Mouse (Mus musculus) erythroid progenitor cell, adult 5-6 weeks (primary cell): Measurements from ENCODE around the gene Rpusd3. TPM values are rescaled to one million over a fixed set of nuclear protein-coding genes. Genes with fewer than 3 reads are reported as not detected.

Experiments
- ATAC-seq: replicated peaks from 2 replicates; pipeline ENCODE4 v1.8.0; 2016; ENCODE audit warnings: moderate number of reproducible peaks, mild to moderate bottlenecking, moderate TSS enrichment, inconsistent platforms; ENCODE audit not compliant: poor library complexity, low FRiP score, severe bottlenecking
- total RNA-seq, 2 experiments: library from RNA; stranded (forward) in 1 of 2; stranded (reverse) in 1 of 2; fragments of 150-400 nt in 1 of 2; fragments of 186-747, 209-891 nt in 1 of 2; gene quantifications; 2 replicates each; pipeline versions ENCODE4 v1.2.3 to v1.2.4; 2015 to 2017; ENCODE audit warnings: low replicate concordance in 2 of 2

Gene Rpusd3
- total RNA-seq, 2 experiments from 2014 or later, result 2.1 TPM; not detected in 1

DNA sequence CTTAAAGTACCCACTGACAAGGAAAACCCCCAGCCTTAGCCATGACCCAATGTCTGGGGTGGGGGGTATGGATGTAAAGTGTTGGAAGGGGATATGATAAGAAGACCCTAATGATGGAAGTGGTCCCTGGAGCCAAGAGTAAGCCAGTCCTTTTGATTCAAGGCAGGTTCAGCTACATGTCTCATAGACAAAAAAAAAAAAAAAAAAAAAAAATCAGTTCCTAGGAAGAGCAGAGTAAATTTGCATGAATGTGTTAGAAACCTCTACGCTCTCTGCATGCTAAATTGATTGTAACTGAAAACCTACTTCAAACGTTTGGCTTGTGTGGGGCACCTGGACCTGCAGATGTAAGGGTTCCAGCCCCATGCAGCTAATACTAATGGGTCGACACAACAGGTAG, 12.7 kb upstream of the Rpusd3 start:
- no peak for ATAC-seq

DNA sequence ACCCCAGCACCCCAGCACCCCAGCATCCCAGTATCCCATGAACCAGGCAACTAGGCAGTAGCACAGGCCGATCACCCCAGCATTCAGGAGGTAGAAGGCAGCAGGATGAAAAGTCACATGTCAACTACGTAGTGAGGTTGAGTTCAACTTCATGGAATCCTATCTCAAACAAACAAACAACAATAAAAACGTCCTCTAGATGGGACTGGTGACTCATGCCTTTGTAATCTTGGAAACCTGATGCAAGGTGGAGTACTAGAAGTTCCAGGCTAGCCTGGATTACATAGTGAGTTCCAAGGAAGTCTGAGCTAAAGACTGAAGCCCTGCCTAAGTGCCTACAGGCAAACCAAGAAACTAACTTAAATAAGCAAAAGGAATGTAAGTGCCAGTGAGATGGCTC, 11.7 kb upstream of the Rpusd3 start:
- no peak for ATAC-seq

DNA sequence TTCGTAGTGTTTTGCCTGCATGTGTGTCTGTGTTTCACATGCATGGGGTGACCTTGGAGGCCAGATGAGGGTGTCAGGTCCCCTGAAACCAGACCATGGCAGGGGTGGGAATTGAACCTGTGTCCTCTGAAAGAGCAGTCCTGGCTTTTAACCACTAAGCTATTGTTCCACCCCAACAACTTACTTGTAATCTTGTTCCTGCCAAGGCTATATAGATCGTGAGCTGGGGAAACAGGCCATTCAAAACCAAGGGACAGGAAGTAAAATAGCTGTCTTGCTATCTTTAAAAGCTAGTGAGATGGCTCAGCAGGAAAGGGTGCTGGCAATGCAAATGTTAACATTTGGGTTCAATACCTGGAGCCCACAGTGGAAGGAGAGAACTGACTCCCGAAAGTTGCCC, 10.8 kb upstream of the Rpusd3 start:
- no peak for ATAC-seq

DNA sequence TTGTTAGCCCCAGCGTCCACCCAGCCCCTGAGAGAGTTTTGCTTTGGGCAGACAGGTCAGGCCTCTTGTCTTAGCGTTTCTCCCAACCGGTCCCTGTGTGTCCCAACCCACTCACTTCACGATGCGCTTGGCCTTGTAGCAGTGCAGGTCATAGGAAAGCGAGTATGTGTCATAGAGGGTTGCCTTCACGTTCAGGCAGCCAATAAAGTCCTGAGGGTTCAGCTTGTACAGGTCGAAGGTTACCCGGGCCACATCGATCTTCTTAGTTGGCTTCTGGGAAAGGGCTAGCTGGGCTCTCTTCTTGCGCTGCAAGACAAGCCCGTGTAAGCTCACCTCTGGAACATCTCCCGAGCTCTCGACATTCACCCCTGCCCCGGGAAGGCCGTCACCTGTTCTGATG, 8.9 kb upstream of the Rpusd3 start:
- ATAC-seq, result no peak

DNA sequence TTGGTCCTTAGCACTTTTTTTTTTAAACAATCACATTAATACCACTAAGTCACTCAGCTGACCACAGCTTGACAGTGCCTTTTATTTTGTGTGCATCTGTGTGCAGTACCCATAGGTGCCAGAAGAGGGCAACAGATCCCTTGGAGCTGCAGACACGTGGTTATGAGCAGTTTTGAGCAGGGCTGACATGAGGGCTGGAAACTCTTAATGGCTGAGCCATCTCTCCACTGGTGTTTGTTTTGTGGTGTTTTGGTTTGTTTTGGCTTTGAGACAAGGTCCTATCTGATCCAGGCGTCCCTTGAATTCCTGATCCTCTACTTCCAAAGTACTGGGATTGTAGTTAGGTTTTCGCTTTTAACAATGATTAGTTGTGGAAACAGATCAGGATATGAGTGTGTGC, 8.3 kb upstream of the Rpusd3 start:
- ATAC-seq, result peak; percentile 57; the same call in 1 of the 2 replicates

DNA sequence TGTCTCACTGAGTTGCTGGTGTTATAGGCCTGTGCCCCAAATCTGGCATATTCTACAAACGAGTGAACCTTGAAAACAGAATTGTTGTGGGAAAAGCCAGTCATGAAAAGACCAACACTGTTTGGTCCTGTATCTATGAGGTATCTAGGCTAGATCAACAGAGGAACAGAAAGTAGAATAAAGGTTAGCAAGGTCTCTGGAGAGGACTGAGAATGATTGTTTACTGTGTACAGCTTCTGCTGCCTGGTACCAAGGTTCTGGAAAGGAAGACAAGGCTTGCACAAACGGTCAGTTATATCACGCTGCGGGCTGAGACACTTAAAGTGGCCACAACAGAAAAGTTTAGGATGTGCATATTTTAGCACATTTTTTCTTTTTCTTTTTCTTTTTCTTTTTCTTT, 7.6 kb upstream of the Rpusd3 start:
- ATAC-seq, result no peak

DNA sequence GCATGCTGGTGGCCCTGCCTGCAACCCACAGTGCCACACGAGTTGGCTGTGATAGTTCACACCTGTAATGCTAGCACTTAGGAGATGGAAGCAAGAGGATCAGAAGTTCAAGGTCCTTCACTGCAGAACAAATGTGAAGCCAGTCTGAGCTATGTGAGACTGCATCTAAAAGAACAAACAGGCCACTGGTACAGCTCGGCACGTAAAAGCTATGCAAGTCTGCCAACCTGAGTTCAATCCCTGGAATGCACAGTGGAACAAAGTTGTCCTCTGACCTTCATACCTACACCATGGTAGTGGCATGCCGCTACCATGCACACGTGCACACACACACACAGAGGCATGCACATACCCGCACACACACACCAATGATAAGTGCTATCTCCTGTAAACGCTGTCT, 5.0 kb upstream of the Rpusd3 start:
- ATAC-seq, result no peak

DNA sequence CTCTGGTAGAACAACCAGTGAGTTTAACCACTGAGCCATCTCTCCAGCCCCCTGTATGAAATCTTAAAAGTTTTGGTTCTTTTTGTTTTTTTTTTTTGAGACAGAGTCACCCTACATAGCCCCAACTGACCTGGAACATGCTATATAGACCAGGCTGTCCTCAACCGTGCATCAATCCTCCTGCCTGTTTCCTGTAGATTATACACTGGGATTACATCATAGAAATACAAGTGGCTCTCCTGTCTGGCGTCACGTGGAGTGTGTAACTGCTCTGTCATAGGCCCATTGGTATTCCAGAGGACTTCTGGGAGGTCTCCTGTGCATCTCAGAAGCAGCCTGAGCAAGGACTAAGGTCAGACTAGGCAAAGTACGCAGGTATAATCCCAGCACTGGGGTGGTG, 3.9 kb upstream of the Rpusd3 start:
- no peak for ATAC-seq

DNA sequence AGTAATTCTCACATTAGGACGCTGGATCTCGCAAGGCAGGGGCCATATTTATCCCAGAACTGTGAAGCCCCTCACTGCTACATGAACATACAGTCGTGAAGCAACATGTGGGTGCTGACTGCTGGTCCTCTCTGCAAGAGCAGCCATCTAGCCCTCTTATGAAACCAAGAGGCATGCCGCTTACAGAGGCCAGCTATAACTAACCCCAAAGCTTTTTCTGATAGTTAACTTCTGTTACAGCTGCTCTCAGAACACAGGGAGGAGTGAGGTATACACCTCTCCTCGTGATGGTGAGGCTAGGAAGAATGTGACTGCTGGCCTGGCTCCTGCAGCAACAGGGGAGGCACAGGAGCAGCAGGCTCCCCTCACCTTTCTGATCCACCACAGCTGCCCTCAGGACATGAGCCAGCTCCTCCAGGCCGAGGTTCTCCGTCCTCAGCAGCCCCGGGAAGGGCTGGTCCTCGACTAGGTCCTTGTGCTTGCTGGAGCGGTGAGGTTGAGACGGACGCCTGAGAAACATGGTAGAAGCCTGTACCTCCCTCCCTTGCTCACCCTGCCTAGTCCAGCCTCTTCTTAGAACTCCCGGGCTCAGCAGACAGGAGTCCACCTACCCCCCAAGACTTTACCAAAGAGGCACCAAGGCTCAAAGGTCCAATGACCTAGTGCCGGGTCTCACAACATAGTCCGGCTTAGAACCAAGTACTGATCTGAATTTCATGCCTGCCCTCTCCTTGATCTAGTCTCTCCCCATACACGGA, 520 bp downstream of the Rpusd3 start:
- ATAC-seq, result peak; percentile 56

DNA sequence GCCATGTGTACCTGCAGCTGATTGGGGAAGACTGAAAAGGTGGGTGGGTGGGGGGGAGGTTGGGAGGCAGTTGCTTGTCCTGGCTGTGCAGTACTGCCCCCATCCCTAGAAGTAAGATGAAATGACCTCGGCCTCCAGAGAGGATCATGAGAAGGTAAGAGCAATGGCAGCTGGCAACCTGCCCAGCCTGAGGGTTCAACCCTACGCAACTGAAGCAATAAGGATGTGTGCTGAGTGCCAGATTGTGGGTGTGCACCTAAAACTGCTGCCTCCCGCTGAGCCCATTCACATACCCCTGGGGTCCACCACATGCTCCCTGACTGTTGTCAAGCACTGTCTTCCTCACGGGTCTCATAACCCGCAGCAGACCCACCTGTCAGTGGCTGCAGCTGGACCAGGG, 2.7 kb downstream of the Rpusd3 start:
- no peak for ATAC-seq

DNA sequence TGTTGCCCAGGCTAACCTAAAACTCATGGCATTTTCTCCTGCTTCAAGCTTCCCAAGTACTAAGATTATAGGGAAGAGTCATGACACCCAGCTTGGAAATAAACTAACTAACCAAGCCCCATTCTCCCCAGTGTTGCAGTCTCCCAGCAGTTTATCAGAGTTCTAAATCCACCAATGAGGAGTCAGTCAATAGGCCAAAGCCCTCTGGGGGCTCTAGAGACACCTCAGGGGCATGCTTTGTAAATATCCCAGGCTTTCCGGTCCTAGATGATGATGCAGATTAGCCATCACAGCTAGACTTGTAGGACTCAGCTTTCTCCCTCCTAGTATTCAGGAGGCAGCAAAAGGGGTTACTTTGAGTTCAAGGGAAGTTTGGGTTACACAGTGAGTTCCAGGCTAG, 9.1 kb downstream of the Rpusd3 start:
- ATAC-seq, result no peak

DNA sequence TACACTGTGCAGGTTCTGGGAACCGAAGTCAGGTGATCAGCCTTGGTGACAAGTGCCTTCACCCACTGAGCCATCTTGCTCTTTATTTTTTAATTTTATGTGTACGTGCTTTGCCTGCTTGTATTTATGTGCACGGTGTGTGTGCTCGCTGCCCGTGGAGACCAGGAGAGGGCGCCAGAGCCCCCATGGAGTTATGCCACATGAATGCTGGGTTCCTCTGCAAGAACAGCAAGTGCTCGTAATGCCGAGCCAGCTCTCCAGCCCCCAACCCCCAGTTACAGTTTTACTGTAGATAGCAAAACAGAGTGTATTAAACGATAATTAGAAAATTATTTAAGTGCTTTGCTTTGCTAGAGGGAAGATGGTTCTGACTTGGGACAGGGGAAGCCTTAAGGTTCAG, 12.5 kb downstream of the Rpusd3 start:
- no peak for ATAC-seq

DNA sequence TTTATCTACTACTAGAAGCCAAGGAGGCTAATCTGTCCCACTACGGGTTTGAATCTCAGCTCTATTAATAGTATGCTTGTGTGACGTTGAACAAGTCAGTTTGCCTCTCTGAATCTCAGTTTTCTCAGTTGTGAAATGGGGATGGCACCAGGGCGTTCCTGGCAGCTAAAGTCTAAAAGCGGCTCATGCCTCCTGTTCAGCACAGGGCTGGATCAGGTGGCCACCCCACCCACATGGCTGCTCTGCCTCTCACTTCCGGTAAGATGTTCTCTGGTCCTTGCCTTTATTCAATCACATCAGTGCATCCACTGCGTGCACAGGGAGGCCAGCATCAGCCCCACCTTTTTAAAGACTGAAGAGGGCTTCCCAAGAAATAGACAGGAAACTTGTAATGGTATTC, 13.7 kb downstream of the Rpusd3 start:
- no peak for ATAC-seq

DNA sequence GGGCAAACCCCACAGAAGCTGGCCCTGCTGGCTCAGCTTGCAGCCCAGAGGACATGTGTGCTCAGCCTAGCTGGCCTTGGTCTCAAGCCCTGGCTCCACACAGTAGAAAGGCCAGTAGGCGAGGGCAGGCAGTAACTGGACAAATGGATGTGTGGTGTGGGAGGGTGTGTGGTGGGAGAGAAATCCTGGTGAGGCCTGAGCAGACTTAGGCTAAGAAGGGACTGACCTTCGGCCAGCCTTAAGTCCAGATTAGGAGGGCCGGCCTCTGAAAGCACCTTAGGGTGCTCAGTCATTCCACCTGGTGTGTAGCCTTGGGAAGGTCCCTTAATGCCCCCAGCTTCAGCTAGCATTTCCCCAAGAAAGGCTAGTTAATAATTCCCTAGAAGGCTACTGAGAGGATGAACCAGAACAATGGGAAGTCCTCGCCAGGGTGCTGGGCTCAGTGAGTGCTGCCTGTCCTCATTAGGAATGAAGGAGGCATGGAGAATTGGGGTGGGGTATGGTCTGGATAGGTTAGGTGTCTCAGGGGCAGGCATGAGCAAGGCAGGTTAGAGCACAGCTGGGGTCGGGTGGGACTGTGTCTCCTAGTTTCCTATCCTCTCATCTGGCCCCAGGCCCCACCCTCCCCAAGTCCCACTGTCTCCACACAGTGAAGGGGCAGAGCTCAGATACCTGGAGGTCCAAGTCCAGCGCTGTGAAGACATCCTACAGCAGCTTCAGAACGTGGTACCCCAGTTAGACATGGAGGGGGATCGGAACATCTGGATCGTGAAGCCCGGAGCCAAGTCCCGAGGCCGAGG, 14.3 kb downstream of the Rpusd3 start:
- ATAC-seq, result no peak

DNA sequence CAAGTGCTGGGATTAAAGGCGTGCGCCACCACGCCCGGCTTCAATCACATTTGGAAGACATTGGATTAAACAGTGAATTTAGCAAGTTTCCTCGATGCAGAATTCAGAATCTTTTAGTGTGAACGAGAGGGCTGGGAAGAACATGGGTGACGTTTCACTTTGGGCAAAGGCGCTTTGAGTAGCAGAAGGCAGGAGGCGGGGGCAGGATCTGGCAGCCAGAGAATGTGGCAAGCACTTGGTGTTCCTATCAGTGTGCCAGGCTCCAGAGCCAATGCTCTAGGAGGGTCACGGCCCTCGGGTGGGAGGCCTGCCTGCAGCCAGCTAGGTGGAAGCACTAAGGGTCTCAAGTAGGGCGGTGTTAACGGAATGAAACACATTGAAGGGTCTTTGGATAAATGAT, 17.0 kb downstream of the Rpusd3 start:
- no peak for ATAC-seq

DNA sequence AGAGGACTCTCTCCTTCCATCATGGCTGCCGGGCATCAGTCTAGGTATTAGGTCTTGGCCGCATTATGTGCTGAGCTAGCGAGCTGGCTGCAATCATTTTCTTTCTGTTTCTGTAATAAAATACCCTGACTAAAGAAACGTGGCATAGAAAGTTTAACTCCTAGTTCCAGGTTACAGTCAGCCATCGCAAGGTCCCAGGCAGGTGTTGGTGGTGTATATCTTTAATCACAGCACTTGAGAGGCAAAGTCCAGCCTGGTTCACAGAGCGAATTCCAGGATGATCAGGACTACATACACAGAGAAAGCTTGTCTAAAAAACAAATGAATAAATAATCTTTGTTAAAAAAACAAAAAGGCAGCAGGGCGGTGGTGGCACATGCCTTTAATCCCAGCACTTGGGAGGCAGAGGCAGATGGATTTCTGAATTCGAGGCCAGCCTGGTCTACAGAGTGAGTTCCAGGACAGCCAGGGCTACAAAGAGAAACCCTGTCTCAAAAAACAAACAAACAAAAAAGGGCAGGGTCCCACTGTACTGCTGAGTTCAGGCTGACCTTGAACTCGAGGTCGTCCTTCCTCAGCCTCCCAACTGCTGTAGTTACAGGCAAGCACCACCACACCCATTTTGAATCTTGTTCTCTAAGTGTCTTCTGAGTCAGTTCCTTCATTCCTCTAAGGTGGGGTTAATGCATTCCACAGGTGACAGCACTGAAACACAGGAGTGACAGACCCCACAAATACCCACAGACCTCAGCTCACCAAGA, 22.7 kb downstream of the Rpusd3 start:
- ATAC-seq, result no peak

DNA sequence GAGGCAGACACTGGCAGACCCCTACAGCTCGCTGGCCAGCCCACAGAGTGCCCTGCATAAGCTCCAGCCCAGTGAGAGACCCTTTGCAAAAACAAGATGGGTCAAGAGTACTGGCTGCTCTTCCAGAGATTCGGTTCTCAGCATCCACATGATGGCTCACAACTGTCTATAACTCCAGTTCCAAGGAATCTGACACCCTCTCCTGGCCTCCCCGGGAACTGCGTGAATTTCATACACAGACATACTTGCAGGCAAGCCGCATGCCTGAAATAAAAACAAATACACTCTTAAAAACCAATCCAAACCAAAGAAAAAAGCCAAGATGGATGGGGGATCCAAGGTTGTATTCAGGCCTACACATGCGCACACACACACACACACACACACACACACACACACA, 23.6 kb downstream of the Rpusd3 start:
- ATAC-seq, result no peak

DNA sequence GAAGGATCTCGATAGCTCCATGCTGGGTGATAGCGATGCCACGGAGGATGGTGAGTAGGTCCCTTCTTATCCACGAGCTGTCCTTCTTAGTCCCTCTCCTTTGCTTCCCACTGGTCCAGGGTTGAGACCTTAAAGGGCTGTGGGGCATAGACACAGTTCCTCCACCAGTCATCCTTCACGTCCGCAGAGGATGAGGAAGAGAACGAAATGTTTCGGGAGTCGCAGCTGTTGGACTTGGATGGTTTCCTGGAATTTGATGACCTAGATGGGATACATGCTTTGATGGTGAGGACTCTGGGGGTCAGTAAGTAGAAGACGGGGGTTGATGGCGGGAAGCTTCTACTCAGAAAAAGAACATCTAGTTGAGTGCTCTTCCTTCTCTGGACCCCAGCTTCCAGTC, 24.3 kb downstream of the Rpusd3 start:
- no peak for ATAC-seq

DNA sequence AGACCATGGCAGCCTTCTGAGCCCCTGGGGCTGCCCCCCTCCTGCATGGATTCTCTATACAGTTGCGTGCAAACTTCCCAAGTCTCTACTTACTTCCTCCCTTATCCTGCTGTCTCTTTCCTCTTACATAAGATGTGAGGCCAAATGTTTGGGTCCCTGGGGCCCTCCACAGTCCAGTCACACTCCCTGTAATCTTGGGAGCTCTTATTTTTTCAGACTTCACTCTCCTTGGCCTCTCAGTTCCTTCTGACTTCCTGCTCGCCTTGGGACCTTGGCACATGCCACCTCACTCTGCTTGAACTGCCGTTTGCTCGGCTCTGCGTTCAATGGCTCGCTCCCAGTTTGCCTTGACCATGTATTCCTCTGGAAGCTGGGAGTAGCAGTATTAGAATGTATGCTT, 25.2 kb downstream of the Rpusd3 start:
- ATAC-seq, result no peak

DNA sequence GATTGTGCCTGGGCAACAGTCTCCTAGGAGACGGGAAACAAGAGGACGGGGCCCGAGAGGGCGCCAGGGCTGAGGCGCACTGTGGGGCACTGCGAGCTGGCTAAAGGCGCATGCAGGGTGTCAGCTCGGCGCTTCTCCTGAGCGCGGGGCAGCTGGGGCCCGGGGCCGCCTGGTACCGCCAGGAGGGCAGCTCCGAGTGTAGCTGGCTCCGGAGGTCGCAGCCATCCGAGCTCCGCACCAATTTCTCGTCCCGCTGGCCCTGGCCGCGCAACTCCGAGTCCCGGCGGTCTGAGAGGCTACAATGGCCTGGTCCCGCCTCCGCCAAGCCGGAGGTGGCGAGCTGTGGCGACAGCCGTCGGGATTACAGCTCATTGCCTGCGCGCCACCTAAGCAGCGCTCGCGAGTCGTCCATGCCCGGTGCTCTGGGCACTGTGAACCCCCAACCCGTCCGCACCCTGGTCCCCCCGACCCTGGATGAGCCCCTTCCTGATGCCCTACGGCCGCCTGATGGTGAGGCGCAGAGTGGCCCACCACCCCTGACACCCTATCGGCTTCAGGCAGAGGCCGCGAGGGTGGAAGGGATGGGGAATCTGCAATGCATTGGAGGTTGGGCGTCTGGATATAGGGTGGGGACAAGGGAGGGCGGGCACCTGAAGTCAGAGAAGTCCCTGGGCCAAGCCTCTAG, 26.6 kb downstream of the Rpusd3 start:
- no peak for ATAC-seq
